Mouse (Mus musculus) mouse trophoblast stem cell (cell line): Measurements from ENCODE around the gene Cd82.

Experiments used
- in situ Hi-C, 2 experiments: fragments of 300-500 bp; cut with MseI, MboI; formaldehyde crosslinking; loops; 2 replicates in 1 of 2; 3 replicates in 1 of 2; pipeline ENCODE4 v1.15.1; 2025

Cd82 gene

DNA sequence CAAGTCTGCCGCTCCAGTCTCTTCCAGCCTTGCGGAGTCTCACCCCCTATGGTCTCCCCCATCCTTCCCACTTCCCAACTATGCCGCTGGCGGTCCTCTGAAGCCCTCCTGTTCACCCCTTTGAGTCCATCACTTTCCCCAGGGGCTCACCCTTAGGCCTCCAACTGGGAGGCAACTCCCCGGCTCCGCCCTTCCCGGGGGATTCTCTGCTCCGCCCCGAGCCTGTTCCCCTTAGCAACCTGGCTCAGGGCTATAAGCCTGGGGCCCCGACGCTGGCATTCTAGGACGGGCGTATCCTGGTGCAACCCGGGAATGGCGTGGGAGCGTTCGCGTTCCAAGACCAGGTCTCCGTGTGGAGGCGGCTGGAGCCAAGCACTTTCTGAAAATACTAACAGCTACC is at the start of gene Cd82:
Cd82 (minus strand) TSS at position 381 of the 400 bp plus-strand sequence.
- in situ Hi-C loops = no loop called here

DNA sequence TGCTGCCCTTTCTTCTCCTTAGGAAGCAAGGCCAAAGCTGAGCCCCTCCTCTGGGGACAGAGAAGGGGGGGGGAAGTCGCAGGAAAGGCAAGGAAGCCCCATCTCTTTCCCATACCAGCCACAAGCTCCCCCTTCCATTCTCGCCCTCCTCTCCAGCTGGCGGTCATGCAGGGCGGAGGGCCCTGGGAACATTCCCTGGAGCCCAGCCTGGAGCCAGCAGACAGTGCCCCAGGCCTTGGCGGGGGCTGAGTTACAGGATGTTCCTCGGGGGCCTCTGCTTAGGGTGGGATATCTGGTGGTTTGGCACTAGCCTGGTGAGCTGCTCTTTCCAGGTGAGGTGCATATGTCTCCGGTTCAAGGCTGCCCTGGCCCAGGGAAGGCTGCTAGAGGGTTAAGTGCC is 49.2 kb upstream of the Cd82 start:
- in situ Hi-C loops = no loop called here

DNA sequence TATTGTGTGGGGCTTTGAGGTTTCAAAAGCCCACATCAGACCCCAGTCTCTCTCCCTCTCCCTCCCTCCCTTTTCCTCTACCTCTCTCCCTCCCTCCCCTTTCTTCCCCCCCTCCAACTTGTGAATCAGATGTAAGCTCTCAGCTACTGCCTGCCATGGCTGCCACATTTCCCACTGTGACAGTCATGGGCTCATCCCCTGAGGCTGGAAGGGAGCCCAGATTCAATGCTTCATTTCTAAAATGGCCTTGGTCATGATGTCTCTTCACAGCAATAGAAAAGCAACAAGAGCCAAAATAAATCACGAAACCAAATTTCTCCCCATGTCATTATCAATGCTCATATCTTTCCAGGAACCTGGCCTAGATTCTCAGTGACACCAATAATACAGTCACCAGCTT is 47.9 kb upstream of the Cd82 start:
- in situ Hi-C loops = no loop called here

- in situ Hi-C loops = no loop called here
Observed at GRCm38 (mm10) chr2:93509777-93510750, 47.1 kb upstream of the Cd82 start.

DNA sequence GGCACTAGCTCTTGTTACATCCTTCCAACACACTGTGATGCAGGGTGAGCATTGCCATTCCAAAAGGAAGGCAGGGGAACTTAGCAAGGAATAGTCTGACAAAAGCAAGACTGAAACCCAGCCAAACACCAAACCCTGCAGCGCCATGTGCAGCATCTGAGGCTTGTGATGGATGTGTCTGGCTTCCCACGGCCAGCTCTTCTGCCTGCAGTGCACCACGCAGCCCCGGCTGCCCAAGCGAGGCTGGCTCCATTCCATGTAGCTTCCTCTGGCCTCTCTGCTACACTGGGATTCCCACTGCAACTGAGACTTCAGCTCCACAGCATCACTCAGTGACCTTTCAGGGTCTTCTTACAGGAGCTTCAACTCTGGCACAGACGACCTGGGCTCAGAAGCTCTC is 42.2 kb upstream of the Cd82 start:
- in situ Hi-C loops = no loop called here

DNA sequence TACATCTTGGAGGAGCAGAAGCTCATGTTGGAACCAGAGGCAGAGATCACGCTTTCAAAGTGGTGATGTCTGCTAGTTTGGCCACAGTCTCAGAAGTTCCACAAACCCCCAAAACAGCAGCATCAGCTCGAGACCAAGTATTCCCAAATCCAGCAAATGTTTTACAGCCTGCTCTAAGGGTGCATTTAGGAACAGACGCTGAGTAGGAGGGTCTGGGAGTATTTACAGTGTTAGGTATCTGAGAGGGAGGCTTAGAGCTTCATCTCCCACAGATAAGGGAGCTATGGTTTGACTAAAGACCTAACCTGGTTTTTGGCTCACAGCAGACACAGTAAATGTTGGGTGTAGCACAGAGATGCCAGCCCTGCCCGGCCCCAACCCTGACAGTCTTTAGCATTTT is 40.4 kb upstream of the Cd82 start:
- in situ Hi-C loops = no loop called here

DNA sequence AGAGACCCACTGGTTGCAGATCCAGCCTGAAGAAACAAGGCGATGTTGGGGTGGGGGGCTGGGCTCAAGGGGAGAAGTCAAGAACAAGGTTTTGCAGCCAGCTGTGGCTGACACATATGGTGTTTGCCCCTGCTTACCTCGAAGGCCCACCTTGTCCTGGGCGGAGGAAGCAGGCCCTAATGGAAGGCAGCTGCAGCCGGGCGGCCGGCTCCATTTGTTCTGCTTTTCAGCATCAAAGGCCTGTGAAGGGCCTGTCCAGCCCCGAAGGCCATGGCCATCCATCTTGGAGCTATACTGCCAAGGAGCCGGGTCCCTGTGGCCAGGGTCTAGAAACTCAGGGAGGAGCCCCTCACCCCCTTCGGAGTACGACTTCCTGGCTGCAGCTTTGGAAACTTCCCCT is 38.4 kb upstream of the Cd82 start:
- in situ Hi-C loops = no loop called here

DNA sequence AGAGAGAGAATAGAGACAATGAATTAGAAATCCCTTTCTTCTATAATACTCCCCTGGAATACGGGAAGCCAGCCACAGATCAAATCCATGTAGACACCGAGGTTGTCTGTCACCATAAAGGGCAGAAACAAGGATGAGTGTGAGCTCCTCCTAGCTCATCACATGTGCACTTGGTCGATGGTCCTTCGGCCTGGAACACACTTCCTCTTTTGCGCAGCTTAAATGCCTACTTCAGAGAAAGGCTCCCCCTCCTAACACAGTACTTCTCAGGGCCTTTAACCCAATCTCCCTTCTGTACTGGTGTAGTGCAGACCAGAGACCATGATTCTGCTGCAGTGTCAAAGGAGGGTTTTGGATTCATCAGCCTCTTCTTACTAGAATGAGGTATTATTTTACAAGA is 34.3 kb upstream of the Cd82 start:
- in situ Hi-C loops = loop anchor here in 1 of 2 experiments (25.0 kb wide), 1 partner anchor 165 kb away; no protein-coding TSS in a partner anchor

- in situ Hi-C loops = loop anchor here in 1 of 2 experiments (25.0 kb wide), 1 partner anchor 167 kb away; no protein-coding TSS in a partner anchor
Observed at GRCm38 (mm10) chr2:93495170-93495569, 32.2 kb upstream of the Cd82 start.

- in situ Hi-C loops = loop anchor here in 1 of 2 experiments (25.0 kb wide), 1 partner anchor 169 kb away; no protein-coding TSS in a partner anchor
Observed at GRCm38 (mm10) chr2:93493541-93493940, 30.6 kb upstream of the Cd82 start.

- in situ Hi-C loops = loop anchor here in 1 of 2 experiments (25.0 kb wide), 1 partner anchor 172 kb away; no protein-coding TSS in a partner anchor
Observed at GRCm38 (mm10) chr2:93490516-93490915, 27.6 kb upstream of the Cd82 start.

GRCm38 (mm10) chr2:93488911-93489587 is 26.1 kb upstream of the Cd82 start:
- in situ Hi-C loops = loop anchor here in 1 of 2 experiments (25.0 kb wide), 1 partner anchor 173 kb away; no protein-coding TSS in a partner anchor

DNA sequence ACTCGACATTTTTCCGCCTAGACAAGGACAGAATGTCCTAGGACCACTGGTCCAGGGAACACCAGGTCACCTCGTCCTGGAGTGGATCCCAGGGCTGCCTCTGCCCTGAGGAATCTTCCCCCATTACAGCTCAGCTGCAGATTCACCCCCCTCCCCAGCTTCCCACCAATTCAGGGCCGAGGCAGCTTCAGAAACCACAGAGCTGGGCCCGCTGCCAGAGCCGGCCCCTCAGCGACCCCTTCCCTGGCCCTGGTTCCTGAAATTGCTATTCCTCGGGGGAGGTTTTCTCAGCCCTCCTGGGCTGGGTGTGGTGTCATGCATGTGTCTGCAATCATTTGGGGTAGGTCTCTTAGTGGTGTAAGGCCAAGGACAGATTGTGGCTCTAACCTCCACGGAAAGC is 22.5 kb upstream of the Cd82 start:
- in situ Hi-C loops = loop anchor here in 1 of 2 experiments (25.0 kb wide), 1 partner anchor 177 kb away; no protein-coding TSS in a partner anchor

DNA sequence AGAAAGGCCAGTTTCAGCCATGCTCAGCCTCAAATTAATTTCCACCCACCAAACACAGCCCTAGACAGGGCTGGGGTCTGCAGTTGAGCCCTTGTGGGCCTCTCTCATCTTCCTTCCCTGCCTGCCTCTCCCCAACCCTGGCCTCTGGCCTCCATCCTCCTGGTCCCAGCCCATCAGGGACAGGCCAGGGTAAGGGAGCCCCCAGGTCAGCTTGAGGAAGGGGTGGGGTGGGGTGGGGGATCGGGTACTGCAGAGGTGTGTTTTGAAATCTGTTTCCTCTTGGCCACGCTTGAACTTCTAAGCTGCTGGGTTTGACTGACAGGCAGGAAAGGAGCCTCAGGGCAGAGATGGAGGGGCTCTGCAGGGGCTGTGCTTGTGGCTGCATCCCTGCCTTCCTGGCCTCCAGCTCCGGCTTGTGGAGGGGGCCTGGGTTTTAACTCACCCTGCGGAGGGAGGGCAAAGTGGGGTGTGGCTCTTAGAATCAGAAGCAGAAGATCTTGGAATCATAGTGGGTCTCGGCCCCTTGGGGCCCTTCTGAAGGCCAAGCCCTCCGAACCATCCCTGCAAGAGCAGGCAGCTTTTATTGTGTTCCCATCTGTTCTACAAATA is 19.2 kb upstream of the Cd82 start:
- in situ Hi-C loops = loop anchor here in 1 of 2 experiments (25.0 kb wide), 1 partner anchor 180 kb away; no protein-coding TSS in a partner anchor

GRCm38 (mm10) chr2:93478744-93479143 is 15.8 kb upstream of the Cd82 start:
- in situ Hi-C loops = loop anchor here (5.0 to 25.0 kb wide), 5 partner anchors 179 to 316 kb away; no protein-coding TSS in a partner anchor

DNA sequence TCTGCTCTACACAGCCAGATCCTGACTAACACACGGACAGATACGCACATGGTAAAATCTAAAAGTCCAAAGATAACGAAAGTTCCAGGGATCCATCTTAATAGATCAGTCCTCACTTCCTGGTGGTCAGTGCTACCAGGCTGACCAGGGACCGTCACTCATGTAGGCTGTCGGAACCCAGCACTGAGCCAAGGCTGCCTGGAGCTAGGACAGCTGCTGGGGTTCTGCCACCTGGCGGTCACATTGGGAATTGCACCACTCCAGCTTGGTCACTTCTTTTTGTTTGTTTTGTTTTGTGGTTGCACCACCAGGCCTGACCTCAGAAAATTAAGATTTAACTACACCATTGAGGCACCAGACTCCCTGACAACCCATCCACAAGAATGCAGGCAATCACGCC is 14.6 kb upstream of the Cd82 start:
- in situ Hi-C loops = loop anchor here (5.0 to 25.0 kb wide), 5 partner anchors 180 to 317 kb away; no protein-coding TSS in a partner anchor

- in situ Hi-C loops = loop anchor here (5.0 to 25.0 kb wide), 5 partner anchors 181 to 318 kb away; no protein-coding TSS in a partner anchor
Observed at GRCm38 (mm10) chr2:93476487-93476886, 13.5 kb upstream of the Cd82 start.

DNA sequence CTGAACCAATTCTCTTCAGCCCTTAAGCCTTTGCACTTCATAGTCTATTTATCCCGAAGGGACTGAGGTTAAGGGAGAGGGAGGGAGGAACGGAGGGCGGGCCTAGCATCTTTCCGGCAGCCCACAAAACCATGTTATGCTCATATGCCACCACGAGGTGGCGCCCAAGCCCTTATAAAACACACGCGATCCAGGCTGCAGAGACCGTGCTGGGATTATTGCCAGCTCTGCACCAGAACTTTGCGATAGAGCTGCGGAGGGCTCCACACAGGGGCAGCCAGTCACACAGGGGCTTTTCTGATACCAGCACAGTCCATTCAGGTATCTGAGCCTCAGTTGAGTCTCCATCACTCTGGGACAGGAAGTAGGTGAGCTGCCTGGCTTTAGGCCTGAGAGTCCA is 12.1 kb upstream of the Cd82 start:
- in situ Hi-C loops = loop anchor here (5.0 to 25.0 kb wide), 5 partner anchors 182 to 320 kb away; no protein-coding TSS in a partner anchor

DNA sequence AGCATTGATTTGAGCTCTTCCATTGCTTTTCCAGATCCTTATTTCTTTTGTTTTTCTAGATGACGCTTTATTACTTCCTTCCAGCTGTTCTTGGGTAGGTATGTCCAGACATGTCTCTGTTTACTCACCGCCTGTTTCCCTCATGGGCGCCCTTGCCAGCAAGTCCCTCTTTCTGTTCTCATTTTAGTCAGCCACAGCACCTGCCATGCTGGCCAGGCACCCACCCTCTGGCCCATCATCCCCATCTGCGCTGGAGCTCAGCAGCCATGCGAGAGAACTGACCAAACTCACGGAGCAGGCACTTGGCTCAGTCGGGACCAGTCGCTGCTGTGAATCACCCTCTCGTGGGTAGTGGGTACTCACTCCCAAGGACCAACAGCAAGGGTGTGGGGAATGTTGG is 11.0 kb upstream of the Cd82 start:
- in situ Hi-C loops = loop anchor here (5.0 to 10.0 kb wide), 4 partner anchors 62 to 321 kb away; no protein-coding TSS in a partner anchor

- in situ Hi-C loops = loop anchor here (5.0 to 10.0 kb wide), 4 partner anchors 59 to 324 kb away; no protein-coding TSS in a partner anchor
Observed at GRCm38 (mm10) chr2:93470849-93471576, 8.1 kb upstream of the Cd82 start.
